Comparison of ENCODE assay signal across 1 mouse cellular context in the genomic region with DNA sequence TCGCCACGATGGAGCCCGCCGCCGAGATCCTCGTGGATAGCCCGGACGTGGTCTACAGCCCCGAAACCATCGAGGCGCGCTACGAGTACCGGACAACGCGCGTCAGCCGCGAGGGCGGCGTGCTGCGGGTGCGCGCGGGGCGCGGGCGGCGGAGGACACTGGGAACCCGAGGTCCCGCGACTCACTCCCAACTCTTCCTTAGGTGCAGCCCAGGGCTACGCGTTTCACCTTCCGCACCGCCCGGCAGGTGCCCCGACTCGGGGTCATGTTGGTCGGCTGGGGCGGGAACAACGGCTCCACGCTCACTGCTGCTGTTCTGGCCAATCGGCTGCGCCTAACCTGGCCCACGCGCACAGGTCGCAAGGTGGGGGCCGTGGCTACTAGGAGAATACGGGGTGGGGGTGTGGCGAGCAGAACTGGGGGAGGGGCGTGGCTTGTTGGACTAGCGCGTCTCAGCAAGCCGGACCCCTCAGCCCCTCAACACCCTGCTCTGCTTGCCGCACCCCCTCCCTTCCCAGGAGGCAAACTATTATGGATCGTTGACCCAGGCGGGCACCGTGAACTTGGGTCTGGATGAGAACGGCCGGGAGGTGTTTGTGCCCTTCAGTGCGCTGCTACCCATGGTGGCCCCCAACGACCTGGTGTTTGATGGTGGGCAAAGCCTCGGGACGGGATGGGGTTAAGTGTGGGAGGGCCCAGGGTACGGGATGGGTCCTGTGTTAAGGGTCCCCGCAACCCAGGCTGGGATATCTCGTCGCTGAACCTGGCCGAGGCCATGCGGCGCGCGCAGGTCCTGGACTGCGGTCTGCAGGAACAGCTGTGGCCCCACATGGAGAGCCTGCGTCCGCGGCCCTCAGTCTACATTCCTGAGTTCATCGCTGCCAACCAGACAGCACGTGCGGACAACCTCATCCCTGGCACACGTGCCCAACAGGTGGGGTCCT.
A peak's percentile ranks its signal among the peaks of the same experiment; 100 is the strongest.
TF ChIP-seq lines count a peak whose summit lies in the region.

No protein-coding gene starts in this region.

TF ChIP-seq in MEL, 35 proteins besides CTCF, POLR2A, EP300 and RAD21:
- 0 out of 2 replicates have a peak, but pooled peaks have one; percentile 24 for TF ChIP-seq MAZ (IDR thresholded peaks at IDR 0.05; ENCODE audit: low read depth, low read length)
- no peak for TF ChIP-seq SIN3A (IDR thresholded peaks at IDR 0.05; ENCODE audit: low read length)
TF ChIP-seq in MEL: peak in this region for 1.
